Mouse (Mus musculus) bone marrow macrophage, adult 2 months (primary cell): ENCODE measurements at regions not wholly inside any gene's neighbourhood (a gene's known extent, or its start where the extent isn't known, plus 50 kb on each side); places are given as distances from the start of the nearest gene placed in this dataset.

ENCODE experiments used
- CTCF ChIP-seq: IDR thresholded peaks from 2 replicates; pipeline ENCODE4 v1.5.1; 2012; ENCODE audit warnings: low read depth, mild to moderate bottlenecking, low read length, moderate library complexity
- POLR2A ChIP-seq: IDR thresholded peaks from 2 replicates; pipeline ENCODE4 v1.6.1; 2012; ENCODE audit warnings: mild to moderate bottlenecking, low read depth, low read length, borderline replicate concordance

- no peak for TF ChIP-seq POLR2A
- no peak for TF ChIP-seq CTCF
Measured at GRCm38 (mm10) chr10:117539532-117539931, 89.8 kb upstream of the Cpm start.
